17 mouse cellular contexts compared by ENCODE assay signal in genomic region chr10:126697086-126697485, GRCm38 (mm10).
DNase-seq lines count a peak whose midpoint lies in the region.
"Had no signal": no experiment of that assay in that cellular context is flagged by ENCODE, and none has a peak within 500 bp of the region (broad histone marks: within the 10 kb centered on the region; RNA-seq: fewer than 3 reads in every experiment).

No protein-coding gene starts in this region.

- DNase-seq in adrenal gland, adult 2 months, result peak; percentile 67
- DNase-seq in adrenal gland, postnatal 4 days (ENCODE audit: low spot score in 2 of 2), result no peak
- peak; percentile 37 for DNase-seq in adrenal gland, adult 8-10 months
- DNase-seq in adrenal gland, postnatal 14 days, result peak; percentile 36
- DNase-seq in lung, postnatal 36 days, result no peak
- DNase-seq in left cerebral cortex, postnatal 36 days (ENCODE audit: low spot score in 2 of 2), result no peak
- DNase-seq: B cell, adult 2 months; cerebellum, adult 18-20 months; cerebellum, adult 9-10 months; cerebellum, postnatal 14 days; forebrain, postnatal 0 days; gastrocnemius, adult 2 months; gastrocnemius, postnatal 14 days; heart, adult 18-20 months; heart, postnatal 14 days; heart, postnatal 4 days; kidney, adult 2 months had no signal

- intact Hi-C loops in left cerebral cortex, postnatal 36 days (cut with DNase I), result no loop called here

Comparison
In these comparisons a context has a peak if more than half of its experiments do, and no peak if none do; other contexts are left out.
1. DNase-seq: peak in adrenal gland, adult 2 months (single experiment), adrenal gland, adult 8-10 months (single experiment) and adrenal gland, postnatal 14 days (single experiment); none in adrenal gland, postnatal 4 days (0 of 2), lung, postnatal 36 days (single experiment) and left cerebral cortex, postnatal 36 days (0 of 2).